Mouse (Mus musculus) brown adipose tissue, adult 24 weeks (tissue): ENCODE results near the gene Tns1. TPM values are rescaled to one million over a fixed set of nuclear protein-coding genes. Genes with fewer than 3 reads are reported as not detected.

Experiments
- H3K27ac ChIP-seq: fragments of 200-500 bp; replicated peaks from 2 replicates; pipeline ENCODE4 v1.5.1; 2012; ENCODE audit warnings: low read depth, mild to moderate bottlenecking, low read length
- H3K4me1 ChIP-seq: fragments of 200-500 bp; 2 replicates; pipeline ENCODE4 v1.6.1; 2012; ENCODE audit warnings: low read length, mixed read lengths; ENCODE audit not compliant: control insufficient read depth, insufficient read depth, insufficient read length
- H3K4me3 ChIP-seq: fragments of 200-500 bp; 2 replicates; pipeline ENCODE4 v1.5.1; 2012; ENCODE audit warnings: low read depth, mild to moderate bottlenecking, low read length, moderate library complexity; ENCODE audit not compliant: insufficient read depth
- polyA plus RNA-seq: library from polyadenylated mRNA; stranded (reverse); fragments of >200 nt; gene quantifications from 2 replicates; pipeline ENCODE4 v1.2.4, GENCODE M21; 2012; ENCODE audit not compliant: missing spikeins, insufficient read depth, insufficient read length

The Tns1 gene
- polyA plus RNA-seq, 1 experiment = 237 TPM

GRCm38 (mm10) chr1:74135326-74135950 lies 11.2 kb upstream of the Tns1 start:
- no peak overlapping the region for H3K4me3 ChIP-seq

GRCm38 (mm10) chr1:74133954-74134353 lies 9.7 kb upstream of the Tns1 start:
- no peak overlapping the region for H3K27ac ChIP-seq
- no peak overlapping the region for H3K4me3 ChIP-seq

More at GRCm38 (mm10) chr1:74135326-74135950, 11.2 kb upstream of the Tns1 start:
- Histone ChIP-seq H3K4me1 (peaks cover 3% of the 10 kb centered on the region; the same call in 1 of the 2 replicates), H3K27ac (no peak overlapping the region)

GRCm38 (mm10) chr1:74132011-74132410 lies 7.8 kb upstream of the Tns1 start:
- peaks cover 8% of the 10 kb centered on the region; the same call in 1 of the 2 replicates for H3K4me1 ChIP-seq
- no peak overlapping the region for H3K27ac ChIP-seq
- H3K4me3 ChIP-seq = no peak overlapping the region

More at GRCm38 (mm10) chr1:74133954-74134353, 9.7 kb upstream of the Tns1 start:
- H3K4me1 ChIP-seq = peaks cover 8% of the 10 kb centered on the region; the same call in 1 of the 2 replicates

GRCm38 (mm10) chr1:74130883-74131659 lies 6.8 kb upstream of the Tns1 start:
- peaks cover 8% of the 10 kb centered on the region; the same call in 1 of the 2 replicates for H3K4me1 ChIP-seq
- no peak overlapping the region for H3K27ac ChIP-seq
- no peak overlapping the region for H3K4me3 ChIP-seq

GRCm38 (mm10) chr1:74124991-74125552 lies 823 bp upstream of the Tns1 start, which contains the start of gene Rufy4:
Gene Rufy4 (plus strand): TSS chr1:74125541.
- Histone ChIP-seq H3K27ac (no peak within 1 kb of the TSS), H3K4me1 (peaks cover 8% of the 10 kb centered on the region), H3K4me3 (peak within 1 kb of the TSS; percentile 60)

- peak overlapping the region; percentile 60 for H3K4me3 ChIP-seq
- peaks cover 6% of the 10 kb centered on the region for H3K4me1 ChIP-seq
Measured at GRCm38 (mm10) chr1:74123215-74123614, 1.0 kb downstream of the Tns1 start.

GRCm38 (mm10) chr1:74121821-74122576 lies 2.2 kb downstream of the Tns1 start:
- Histone ChIP-seq H3K27ac (peak overlapping the region; percentile 75), H3K4me3 (no peak overlapping the region), H3K4me1 (peaks cover 14% of the 10 kb centered on the region)

More at GRCm38 (mm10) chr1:74123215-74123614, 1.0 kb downstream of the Tns1 start:
- no peak overlapping the region for H3K27ac ChIP-seq

GRCm38 (mm10) chr1:74121138-74121537 lies 3.1 kb downstream of the Tns1 start:
- Histone ChIP-seq H3K27ac (no peak overlapping the region), H3K4me3 (no peak overlapping the region), H3K4me1 (peaks cover 14% of the 10 kb centered on the region)

- Histone ChIP-seq H3K4me1 (peaks cover 14% of the 10 kb centered on the region), H3K27ac (peak overlapping the region; percentile 69), H3K4me3 (no peak overlapping the region)
Measured at GRCm38 (mm10) chr1:74119115-74119514, 5.1 kb downstream of the Tns1 start.

GRCm38 (mm10) chr1:74117876-74118275 lies 6.4 kb downstream of the Tns1 start:
- Histone ChIP-seq H3K27ac (no peak overlapping the region; the same call in 1 of the 2 replicates), H3K4me3 (no peak overlapping the region), H3K4me1 (peaks cover 23% of the 10 kb centered on the region)

- H3K4me1 ChIP-seq = peaks cover 32% of the 10 kb centered on the region
- H3K27ac ChIP-seq = peak overlapping the region; percentile 60
- H3K4me3 ChIP-seq = no peak overlapping the region
Measured at GRCm38 (mm10) chr1:74113071-74113470, 11.2 kb downstream of the Tns1 start.

GRCm38 (mm10) chr1:74111696-74112030 lies 12.6 kb downstream of the Tns1 start:
- Histone ChIP-seq H3K4me3 (no peak overlapping the region), H3K27ac (peak overlapping the region; percentile 90), H3K4me1 (peaks cover 25% of the 10 kb centered on the region)

- peak overlapping the region; percentile 93 for H3K27ac ChIP-seq
- H3K4me3 ChIP-seq = no peak overlapping the region
- H3K4me1 ChIP-seq = peaks cover 25% of the 10 kb centered on the region
Measured at GRCm38 (mm10) chr1:74110932-74111695, 13.1 kb downstream of the Tns1 start.

- H3K4me3 ChIP-seq = no peak overlapping the region
- peak overlapping the region; percentile 93 for H3K27ac ChIP-seq
- H3K4me1 ChIP-seq = peaks cover 25% of the 10 kb centered on the region
Measured at GRCm38 (mm10) chr1:74109670-74110069, 14.6 kb downstream of the Tns1 start.
